Mouse (Mus musculus): Measurements from ENCODE around the gene Hist1h1c.

DNA sequence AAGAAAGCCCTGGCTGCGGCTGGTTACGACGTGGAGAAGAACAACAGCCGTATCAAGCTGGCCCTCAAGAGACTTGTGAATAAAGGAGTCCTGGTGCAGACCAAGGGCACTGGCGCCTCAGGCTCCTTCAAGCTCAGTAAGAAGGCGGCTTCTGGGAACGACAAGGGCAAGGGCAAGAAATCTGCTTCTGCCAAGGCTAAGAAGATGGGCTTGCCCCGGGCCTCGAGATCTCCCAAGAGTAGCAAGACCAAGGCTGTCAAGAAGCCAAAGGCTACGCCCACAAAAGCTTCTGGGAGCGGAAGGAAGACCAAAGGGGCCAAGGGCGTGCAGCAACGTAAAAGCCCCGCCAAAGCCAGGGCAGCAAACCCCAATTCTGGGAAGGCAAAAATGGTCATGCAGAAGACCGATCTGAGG is 42.5 kb upstream of the Hist1h1c start:
- TF ChIP-seq CTCF (IDR thresholded peaks at IDR 0.05; ENCODE audit: low read depth) (no peak), EP300 (IDR thresholded peaks at IDR 0.05; ENCODE audit: low read depth) (no peak)
